Mouse (Mus musculus): ENCODE data around the gene Dnase1l3. TPM values are rescaled to one million over a fixed set of nuclear protein-coding genes. Genes with fewer than 3 reads are reported as not detected.

Dnase1l3 gene
- total RNA-seq (2023) = 0.57 and 1.1 TPM in 2 replicates

GRCm38 (mm10) chr14:7994271-7994767 is at the start of gene Dnase1l3:
Gene Dnase1l3 (minus strand): TSS chr14:7994573.

GRCm38 (mm10) chr14:8002432-8003092 is 8.2 kb upstream of the Dnase1l3 start, which contains the start of gene Abhd6:
Gene Abhd6 (plus strand): TSS chr14:8002902.

GRCm38 (mm10) chr14:7957049-7957448 is 37.3 kb downstream of the Dnase1l3 start, which contains the start of gene Gm45521:
Gene Gm45521 (plus strand): TSS chr14:7957288.

Other genes starting within 250 kb of the Dnase1l3 start
- gene Gm26661, start 203.0 kb downstream of the Dnase1l3 start, total RNA-seq (2023) = not detected in 2 replicates
- gene Flnb, start 176.6 kb downstream of the Dnase1l3 start, total RNA-seq (2023) = 9.2 and 11.6 TPM in 2 replicates
- gene Gm45521, start 37.3 kb downstream of the Dnase1l3 start, total RNA-seq (2023) = not detected in 2 replicates
- not detected in 2 replicates for gene Abhd6, start 8.3 kb upstream of the Dnase1l3 start, total RNA-seq (2023)
- gene Rpp14, start 85.8 kb upstream of the Dnase1l3 start, total RNA-seq (2023) = 4.0 and 5.0 TPM in 2 replicates
- 60.4 and 74.5 TPM in 2 replicates for gene Pxk, start 103.6 kb upstream of the Dnase1l3 start, total RNA-seq (2023)
- 106 and 127 TPM in 2 replicates for gene Pdhb, start 178.5 kb upstream of the Dnase1l3 start, total RNA-seq (2023)
- gene Kctd6, start 219.6 kb upstream of the Dnase1l3 start, total RNA-seq (2023) = 9.5 and 11.1 TPM in 2 replicates

Measured in neutrophil, adult 65 days (primary cell).